Mouse (Mus musculus) left cerebral cortex, adult 11 months (tissue): ENCODE results near the gene Ndufs7.
A peak's percentile ranks its signal among the peaks of the same experiment; 100 is the strongest.

ENCODE experiments used
- DNase-seq: peaks from one replicate; pipeline ENCODE4 v3.0.0; 2022; ENCODE audit warnings: low spot score

Gene Ndufs7

GRCm38 (mm10) chr10:80262776-80263365, 13.9 kb downstream of the Ndufs7 start:
- no peak for DNase-seq

GRCm38 (mm10) chr10:80264341-80265148, 15.6 kb downstream of the Ndufs7 start:
- DNase-seq: peak; percentile 99

GRCm38 (mm10) chr10:80265149-80265486, 16.2 kb downstream of the Ndufs7 start:
- DNase-seq: no peak

GRCm38 (mm10) chr10:80270099-80270498, 21.2 kb downstream of the Ndufs7 start:
- DNase-seq: no peak

- no peak for DNase-seq
Observed at GRCm38 (mm10) chr10:80270734-80271181, 21.8 kb downstream of the Ndufs7 start.

GRCm38 (mm10) chr10:80271186-80271843, 22.4 kb downstream of the Ndufs7 start:
- no peak for DNase-seq

GRCm38 (mm10) chr10:80271870-80272585, 23.1 kb downstream of the Ndufs7 start:
- DNase-seq: no peak

GRCm38 (mm10) chr10:80273847-80274246, 24.9 kb downstream of the Ndufs7 start:
- no peak for DNase-seq

- no peak for DNase-seq
Observed at GRCm38 (mm10) chr10:80276238-80276637, 27.3 kb downstream of the Ndufs7 start.

- no peak for DNase-seq
Observed at GRCm38 (mm10) chr10:80278390-80278789, 29.5 kb downstream of the Ndufs7 start.

- DNase-seq: no peak
Observed at GRCm38 (mm10) chr10:80279273-80279672, 30.4 kb downstream of the Ndufs7 start.

- DNase-seq: no peak
Observed at GRCm38 (mm10) chr10:80281304-80281703, 32.4 kb downstream of the Ndufs7 start.

- DNase-seq: no peak
Observed at GRCm38 (mm10) chr10:80281921-80282371, 33.0 kb downstream of the Ndufs7 start.

GRCm38 (mm10) chr10:80282481-80283441, 33.8 kb downstream of the Ndufs7 start:
- DNase-seq: no peak

GRCm38 (mm10) chr10:80285222-80286070, 36.5 kb downstream of the Ndufs7 start:
- no peak for DNase-seq

GRCm38 (mm10) chr10:80288097-80288496, 39.2 kb downstream of the Ndufs7 start:
- no peak for DNase-seq

GRCm38 (mm10) chr10:80288657-80289056, 39.7 kb downstream of the Ndufs7 start:
- DNase-seq: no peak

GRCm38 (mm10) chr10:80292251-80293146, 43.6 kb downstream of the Ndufs7 start, which contains the start of gene Rps15:
TSS of gene Rps15 (plus strand) at chr10:80292453.
- DNase-seq: peak; percentile 84

- DNase-seq: no peak
Observed at GRCm38 (mm10) chr10:80293325-80293724, 44.4 kb downstream of the Ndufs7 start.
